Mouse (Mus musculus) right cerebral cortex, adult 2 months (tissue): ENCODE data around the gene Fam166b.

Source experiments
- DNase-seq, 2 experiments: peaks; one replicate each; pipeline ENCODE4 v3.0.0; 2021 to 2022; ENCODE audit warnings: low spot score in 2 of 2

The Fam166b gene

GRCm38 (mm10) chr4:43381408-43382154 lies 47.4 kb downstream of the Fam166b start, which contains the start of gene Rusc2:
Rusc2 (plus strand) TSS chr4:43381979.
- DNase-seq: peak; percentile 91 to 93

GRCm38 (mm10) chr4:43380951-43381350 lies 48.0 kb downstream of the Fam166b start:
- no peak for DNase-seq

GRCm38 (mm10) chr4:43379601-43380000 lies 49.3 kb downstream of the Fam166b start:
- DNase-seq: no peak
